Mouse (Mus musculus): ENCODE measurements around the gene Arhgap45.

GRCm38 (mm10) chr10:79987771-79988505, 28.5 kb upstream of the Arhgap45 start:
- no peak for TF ChIP-seq CTCF (IDR thresholded peaks at IDR 0.05; ENCODE audit: extremely low read depth, insufficient read depth, low read length)
- no peak for TF ChIP-seq POLR2A (IDR thresholded peaks at IDR 0.05; ENCODE audit: extremely low read depth, insufficient read depth, low read length)
